Mouse (Mus musculus) limb, embryonic 15.5 days (tissue): ENCODE measurements around the gene Mcm6. TPM values are rescaled to one million over a fixed set of nuclear protein-coding genes. Genes with fewer than 3 reads are reported as not detected.

Experiments
- ATAC-seq: fragments of 200-750 bp; cut with Nextera tagmentation; 2 replicates; pipeline ENCODE4 v1.8.0; 2017; ENCODE audit warnings: low read depth, moderate TSS enrichment; ENCODE audit not compliant: insufficient number of reproducible peaks, low FRiP score, low TSS enrichment
- H3K27ac ChIP-seq: fragments of 300-500 bp; sonication (generic); 2 replicates; pipeline ENCODE4 v1.5.1; 2015; ENCODE audit warnings: moderate library complexity, mild to moderate bottlenecking, inconsistent platforms
- H3K27me3 ChIP-seq: fragments of 300-500 bp; sonication (generic); 2 replicates; pipeline ENCODE4 v1.6.1; 2015; ENCODE audit warnings: inconsistent platforms
- H3K36me3 ChIP-seq: fragments of 300-500 bp; sonication (generic); 2 replicates; pipeline ENCODE4 v1.6.1; 2015; ENCODE audit warnings: inconsistent platforms
- H3K4me1 ChIP-seq: fragments of 300-500 bp; sonication (generic); 2 replicates; pipeline ENCODE4 v1.6.1; 2015; ENCODE audit warnings: inconsistent platforms
- H3K4me2 ChIP-seq: fragments of 300-500 bp; sonication (generic); 2 replicates; pipeline ENCODE4 v1.6.1; 2015; ENCODE audit warnings: mild to moderate bottlenecking, inconsistent platforms
- H3K4me3 ChIP-seq: fragments of 300-500 bp; sonication (generic); 2 replicates; pipeline ENCODE4 v1.5.1; 2015; ENCODE audit warnings: mild to moderate bottlenecking, inconsistent platforms
- H3K9ac ChIP-seq: fragments of 300-500 bp; sonication (generic); 2 replicates; pipeline ENCODE4 v1.6.1; 2015; ENCODE audit warnings: inconsistent platforms
- H3K9me3 ChIP-seq: fragments of 300-500 bp; sonication (generic); 2 replicates; pipeline ENCODE4 v1.6.1; 2016; ENCODE audit warnings: inconsistent platforms
- WGBS: fragments of 180-500 bp; shearing (Covaris S2); methylation state at CpG from one replicate; pipeline ENCODE4 v1.1.7; 2015; 5-methylcytosine and 5-hydroxymethylcytosine counted together
- polyA plus RNA-seq: library from polyadenylated mRNA; unstranded; fragments of >200 nt; fragmentation: Nextera tagmentation; extraction: Ambion mirVana; gene quantifications from 2 replicates; pipeline ENCODE4 v1.2.1, GENCODE M21; 2015

The Mcm6 gene
- polyA plus RNA-seq, 1 experiment from 2014 or later, result 186 TPM

DNA sequence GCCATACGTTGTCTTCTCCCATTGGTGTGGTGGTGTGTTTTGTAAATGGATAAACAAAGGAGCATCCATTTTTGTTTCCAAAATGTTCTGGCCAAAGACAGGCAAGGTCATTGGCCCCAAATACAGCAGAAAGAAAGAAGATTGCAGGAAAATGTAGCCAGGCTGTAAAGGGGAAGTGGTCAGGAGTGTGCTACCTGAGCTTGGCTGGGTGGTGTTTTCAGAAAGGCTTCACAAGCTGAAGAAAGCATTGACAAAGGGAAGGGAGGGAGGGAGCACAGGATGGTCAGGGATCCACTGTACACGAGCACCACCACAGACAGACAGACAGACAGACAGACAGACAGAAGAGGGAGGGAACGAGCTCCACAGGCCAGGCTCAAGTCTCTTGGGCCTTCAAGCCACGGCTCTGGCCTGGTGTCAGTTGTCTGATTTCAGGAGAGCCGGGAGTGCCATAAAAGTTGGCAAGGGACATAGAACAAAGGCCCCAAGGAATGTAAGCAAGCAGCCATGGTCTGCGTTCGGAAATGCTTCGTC, 75.2 kb downstream of the Mcm6 start:
- H3K36me3 ChIP-seq, result peaks cover 27% of the 10 kb centered on the region
- no peak overlapping the region for H3K9ac ChIP-seq
- no peaks in the 10 kb centered on the region for H3K4me1 ChIP-seq
- H3K27me3 ChIP-seq, result no peaks in the 10 kb centered on the region
- no peak overlapping the region for H3K4me3 ChIP-seq
- H3K9me3 ChIP-seq, result no peaks in the 10 kb centered on the region
- ATAC-seq, result no peak
- 65% methylated on average over 8 of the region's 8 CpGs for WGBS
- no peak overlapping the region for H3K4me2 ChIP-seq
- no peak overlapping the region for H3K27ac ChIP-seq

DNA sequence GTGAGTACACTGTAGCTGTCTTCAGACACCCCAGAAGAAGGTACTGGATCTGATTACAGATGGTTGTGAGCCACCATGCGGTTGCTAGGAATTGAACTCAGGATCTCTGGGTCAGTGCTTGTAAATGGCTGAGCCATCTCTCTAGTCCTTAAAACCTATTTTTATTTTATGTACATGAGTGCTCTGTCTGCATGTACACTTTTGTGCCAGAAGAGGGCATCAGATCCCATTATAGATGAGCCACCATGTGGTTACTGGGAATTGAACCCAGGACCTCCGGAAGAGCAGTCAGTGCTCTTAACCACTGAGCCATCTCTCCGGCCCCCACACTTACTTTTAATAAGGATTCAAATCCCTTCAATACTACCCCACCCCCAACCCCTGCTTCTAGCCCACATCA, 76.5 kb downstream of the Mcm6 start:
- Histone ChIP-seq H3K4me2 (no peak overlapping the region), H3K36me3 (peaks cover 40% of the 10 kb centered on the region), H3K4me1 (no peaks in the 10 kb centered on the region), H3K9ac (no peak overlapping the region), H3K27me3 (no peaks in the 10 kb centered on the region), H3K4me3 (no peak overlapping the region), H3K27ac (no peak overlapping the region), H3K9me3 (no peaks in the 10 kb centered on the region)
- no peak for ATAC-seq
- WGBS, result 93% methylated on average over 3 of the region's 3 CpGs

GRCm38 (mm10) chr1:128281753-128282152, 77.7 kb downstream of the Mcm6 start:
- Histone ChIP-seq H3K36me3 (peaks cover 51% of the 10 kb centered on the region), H3K4me3 (no peak overlapping the region), H3K9ac (no peak overlapping the region), H3K27me3 (no peaks in the 10 kb centered on the region), H3K4me2 (no peak overlapping the region), H3K9me3 (no peaks in the 10 kb centered on the region), H3K27ac (no peak overlapping the region), H3K4me1 (no peaks in the 10 kb centered on the region)
- no peak for ATAC-seq
- 96% methylated on average over 3 of the region's 3 CpGs for WGBS

Other genes with a start within 250 kb of the Mcm6 start
- 79.4 and 83.2 TPM in 2 replicates for gene Ubxn4, start 115.7 kb downstream of the Mcm6 start, polyA plus RNA-seq
- 0.09 and 0.11 TPM in 2 replicates for gene Lct, start 31.3 kb downstream of the Mcm6 start, polyA plus RNA-seq
- 140 and 142 TPM in 2 replicates for gene Dars, start 57.7 kb upstream of the Mcm6 start, polyA plus RNA-seq
- 3.1 TPM in 2 replicates for gene Cxcr4, start 232.6 kb upstream of the Mcm6 start, polyA plus RNA-seq